Mouse (Mus musculus) midbrain, embryonic 14.5 days (tissue): Measurements from ENCODE around the gene Pex5l. TPM values are rescaled to one million over a fixed set of nuclear protein-coding genes. Genes with fewer than 3 reads are reported as not detected.

ENCODE experiments used
- ATAC-seq: fragments of 200-750 bp; cut with Nextera tagmentation; 2 replicates; pipeline ENCODE4 v1.8.0; 2017; ENCODE audit warnings: moderate number of reproducible peaks, moderate library complexity; ENCODE audit not compliant: low FRiP score, low TSS enrichment
- DNase-seq: peaks from one replicate; pipeline ENCODE4 v3.0.0-alpha.2; 2015
- H3K27ac ChIP-seq: fragments of 300-500 bp; sonication (generic); replicated peaks from 2 replicates; pipeline ENCODE4 v1.5.1; 2014; ENCODE audit warnings: mild to moderate bottlenecking, low read depth, low read length, moderate library complexity
- H3K27me3 ChIP-seq: fragments of 300-500 bp; sonication (generic); 2 replicates; pipeline ENCODE4 v1.6.1; 2014; ENCODE audit warnings: low read length, control low read depth, mixed read lengths; ENCODE audit not compliant: control insufficient read depth, insufficient read depth
- H3K36me3 ChIP-seq: fragments of 300-500 bp; sonication (generic); 2 replicates; pipeline ENCODE4 v1.6.1; 2014; ENCODE audit warnings: low read length, control low read depth; ENCODE audit not compliant: control insufficient read depth, insufficient read depth
- H3K4me1 ChIP-seq: fragments of 300-500 bp; sonication (generic); 2 replicates; pipeline ENCODE4 v1.6.1; 2014; ENCODE audit warnings: mild to moderate bottlenecking, antibody characterized with exemption, low read length, control low read depth; ENCODE audit not compliant: control insufficient read depth, insufficient read depth
- H3K4me2 ChIP-seq: fragments of 300-500 bp; sonication (generic); 2 replicates; pipeline ENCODE4 v1.6.1; 2014; ENCODE audit warnings: mild to moderate bottlenecking, low read length, moderate library complexity
- H3K4me3 ChIP-seq: fragments of 300-500 bp; sonication (generic); replicated peaks from 2 replicates; pipeline ENCODE4 v1.5.1; 2014; ENCODE audit warnings: low read depth, low read length
- H3K9ac ChIP-seq: fragments of 300-500 bp; sonication (generic); replicated peaks from 2 replicates; pipeline ENCODE4 v1.6.1; 2014; ENCODE audit warnings: mild to moderate bottlenecking, low read length, moderate library complexity
- H3K9me3 ChIP-seq: fragments of 300-500 bp; sonication (generic); 2 replicates; pipeline ENCODE4 v1.6.1; 2016; ENCODE audit warnings: low read length, control low read depth, mixed read lengths; ENCODE audit not compliant: control insufficient read depth
- WGBS: fragments of 180-500 bp; shearing (Covaris S2); extraction: QIAGEN DNeasy Blood & Tissue Kit; methylation state at CpG from one replicate; pipeline ENCODE4 v1.1.7; 2014; 5-methylcytosine and 5-hydroxymethylcytosine counted together
- polyA plus RNA-seq: library from polyadenylated mRNA; unstranded; fragments of >200 nt; fragmentation: Nextera tagmentation; extraction: Ambion mirVana; gene quantifications from 2 replicates; pipeline ENCODE4 v1.2.1, GENCODE M21; 2014

Pex5l gene
- polyA plus RNA-seq, 1 experiment from 2014 or later = 2.7 TPM

DNA sequence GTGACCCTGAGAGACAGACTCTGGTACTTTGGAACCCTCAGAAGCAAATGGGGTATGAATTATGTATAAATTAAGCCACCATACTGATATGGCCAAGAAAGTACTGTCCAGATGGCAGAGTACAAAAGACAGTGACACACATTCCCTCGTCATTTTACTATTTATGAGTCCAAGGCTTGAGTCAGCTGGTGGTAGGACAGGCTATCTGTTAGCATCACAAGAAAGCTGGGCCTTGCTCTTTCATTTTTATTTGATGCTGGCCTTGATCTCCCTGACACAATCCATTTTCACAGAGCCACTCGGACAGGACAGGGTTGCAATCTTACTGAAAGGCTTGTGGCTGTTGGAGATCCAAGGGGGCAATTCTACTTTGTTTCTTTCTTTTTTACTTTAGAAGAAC, 67.4 kb downstream of the Pex5l start:
- DNase-seq (no peak), ATAC-seq (no peak)
- H3K9ac ChIP-seq = no peak overlapping the region
- no peak overlapping the region for H3K4me3 ChIP-seq
- 53% methylated on average over 2 of the region's 2 CpGs for WGBS
- no peaks in the 10 kb centered on the region for H3K36me3 ChIP-seq
- no peak overlapping the region for H3K27ac ChIP-seq
- H3K27me3 ChIP-seq = no peaks in the 10 kb centered on the region
- no peak overlapping the region for H3K4me2 ChIP-seq
- H3K4me1 ChIP-seq = no peaks in the 10 kb centered on the region; the same call in 1 of the 2 replicates
- no peaks in the 10 kb centered on the region for H3K9me3 ChIP-seq

DNA sequence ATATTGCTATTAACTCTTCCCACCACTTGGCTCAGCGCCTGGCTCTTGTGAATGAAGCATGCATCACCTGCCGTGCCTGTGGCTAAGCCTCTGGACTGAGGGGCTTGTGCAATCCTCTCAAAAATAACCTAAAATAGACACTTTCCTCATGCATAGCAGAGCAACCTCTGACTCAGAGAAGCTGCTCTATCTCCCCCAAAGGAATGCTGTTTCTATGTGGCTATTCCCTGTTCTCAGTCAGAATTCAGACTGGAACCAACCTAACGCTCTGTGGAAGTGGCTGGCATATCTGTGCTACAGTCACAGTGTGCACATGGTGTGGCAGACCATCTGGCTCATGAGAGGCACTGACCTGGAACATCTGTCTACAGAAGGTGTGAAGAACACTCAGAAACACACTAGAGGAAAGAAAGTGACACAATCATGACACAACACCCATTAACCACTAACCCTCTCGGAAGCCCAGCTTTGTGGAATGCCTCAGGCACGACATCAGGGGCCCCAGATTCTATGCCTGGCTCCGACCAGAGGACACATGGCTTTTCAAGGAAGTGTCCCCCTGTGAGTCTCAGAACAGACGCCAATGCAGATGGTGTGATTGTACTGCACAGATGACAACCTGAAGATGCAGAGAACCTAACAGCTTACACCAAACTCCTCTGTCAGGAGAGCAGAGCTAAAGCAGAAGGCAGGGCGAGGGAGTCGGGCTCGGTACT, 68.6 kb downstream of the Pex5l start:
- Histone ChIP-seq H3K9ac (no peak overlapping the region), H3K4me1 (no peaks in the 10 kb centered on the region; the same call in 1 of the 2 replicates), H3K4me3 (no peak overlapping the region), H3K4me2 (no peak overlapping the region), H3K27ac (no peak overlapping the region), H3K36me3 (no peaks in the 10 kb centered on the region), H3K9me3 (no peaks in the 10 kb centered on the region), H3K27me3 (no peaks in the 10 kb centered on the region)
- ATAC-seq (no peak), DNase-seq (peak; percentile 48)
- 66% methylated on average over 10 of the region's 10 CpGs for WGBS

DNA sequence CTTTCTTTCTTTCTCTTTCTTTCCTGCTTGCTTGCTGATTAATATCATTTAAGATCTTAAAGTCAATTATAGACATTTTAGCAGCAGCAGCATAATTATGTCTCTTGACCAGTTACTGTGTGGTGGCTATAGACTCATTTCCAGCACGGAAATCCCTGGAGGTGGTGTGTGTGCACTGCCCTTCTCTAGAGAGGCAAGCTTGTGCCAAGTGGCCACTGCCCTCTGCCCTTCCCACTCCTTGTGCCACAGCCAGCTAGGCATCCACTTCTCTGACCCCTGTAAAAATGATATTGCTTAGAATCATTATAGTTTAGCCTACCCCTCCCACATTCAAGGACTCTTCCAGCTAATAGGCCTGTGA, 69.2 kb downstream of the Pex5l start:
- DNase-seq = no peak
- WGBS = 89% methylated on average over 1 of the region's 1 CpGs
- Histone ChIP-seq H3K4me3 (no peak overlapping the region), H3K9me3 (no peaks in the 10 kb centered on the region), H3K27me3 (no peaks in the 10 kb centered on the region), H3K27ac (no peak overlapping the region), H3K4me2 (no peak overlapping the region), H3K36me3 (no peaks in the 10 kb centered on the region), H3K9ac (no peak overlapping the region), H3K4me1 (no peaks in the 10 kb centered on the region; the same call in 1 of the 2 replicates)
- ATAC-seq = 0 out of 2 replicates have a peak, but pooled peaks have one; percentile 47

DNA sequence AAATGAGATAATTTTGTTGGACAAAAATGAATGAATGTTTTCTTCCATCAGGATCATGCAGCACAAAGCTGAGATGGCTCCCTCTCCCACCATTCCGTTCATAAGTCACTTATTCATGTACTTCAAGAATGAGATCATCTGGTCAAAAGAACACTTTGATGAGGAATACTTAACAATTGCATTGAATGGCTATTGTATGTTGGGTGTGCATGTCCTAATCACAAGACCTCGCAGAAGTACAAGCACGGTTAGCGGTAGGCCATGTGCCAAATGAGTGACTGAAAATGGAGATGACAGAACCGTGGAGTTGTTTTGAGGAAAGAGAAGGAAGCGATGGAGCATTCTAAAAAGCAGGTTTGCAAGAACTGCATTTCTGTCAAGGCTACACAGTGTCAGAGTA, 72.3 kb downstream of the Pex5l start:
- Histone ChIP-seq H3K36me3 (no peaks in the 10 kb centered on the region), H3K4me1 (peaks cover 5% of the 10 kb centered on the region; the same call in 1 of the 2 replicates), H3K27me3 (no peaks in the 10 kb centered on the region), H3K27ac (no peak overlapping the region), H3K9ac (no peak overlapping the region), H3K4me2 (no peak overlapping the region), H3K9me3 (no peaks in the 10 kb centered on the region), H3K4me3 (no peak overlapping the region)
- no peak for DNase-seq
- 84% methylated on average over 6 of the region's 6 CpGs for WGBS
- no peak for ATAC-seq

DNA sequence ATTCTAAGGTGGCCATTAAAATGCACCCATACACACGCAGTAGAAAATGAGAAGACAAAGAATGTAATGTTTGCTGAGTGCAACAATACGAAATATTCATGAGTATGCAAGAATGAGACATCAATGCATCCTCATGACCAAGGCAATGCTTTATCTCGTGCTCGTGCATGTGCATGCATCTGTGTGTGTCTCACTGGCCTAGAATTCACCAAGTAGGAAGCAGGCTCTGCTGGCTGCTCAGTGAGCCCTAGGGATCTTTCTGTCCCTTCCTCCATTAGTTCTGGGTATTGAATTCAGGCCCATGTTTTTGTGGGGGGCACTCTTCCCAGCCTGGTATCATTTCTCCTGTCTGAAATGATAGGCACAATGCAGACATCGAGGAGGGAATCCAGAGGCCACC, 74.9 kb downstream of the Pex5l start:
- H3K27ac ChIP-seq = no peak overlapping the region

DNA sequence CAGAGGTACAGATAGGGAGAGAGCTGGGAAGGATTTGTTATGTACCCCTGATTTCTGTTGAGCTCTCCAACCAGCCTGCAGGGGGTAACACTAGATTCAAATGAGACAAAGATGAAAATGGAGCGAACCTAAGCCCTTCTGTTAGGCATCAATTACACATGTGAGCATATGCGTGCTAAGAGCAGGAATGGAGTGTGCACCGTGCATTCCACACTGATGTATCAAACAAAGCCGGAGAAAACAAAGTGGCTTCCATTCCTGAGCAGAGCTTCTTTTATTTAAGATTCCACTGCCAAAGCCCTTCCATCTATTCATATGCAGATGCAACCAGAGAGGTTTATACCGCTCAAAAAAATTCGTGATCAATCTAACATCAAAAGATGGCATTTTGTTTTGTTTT, 79.5 kb downstream of the Pex5l start:
- H3K36me3 ChIP-seq = no peaks in the 10 kb centered on the region
- DNase-seq = peak; percentile 49
- peaks cover 14% of the 10 kb centered on the region; the same call in 1 of the 2 replicates for H3K4me1 ChIP-seq
- H3K4me2 ChIP-seq = 0 out of 2 replicates have a peak overlapping the region, but pooled peaks have one; percentile 15
- no peaks in the 10 kb centered on the region for H3K9me3 ChIP-seq
- no peaks in the 10 kb centered on the region for H3K27me3 ChIP-seq
- no peak; the same call in 1 of the 2 replicates for ATAC-seq
- no peak overlapping the region for H3K9ac ChIP-seq
- no peak overlapping the region for H3K27ac ChIP-seq
- no peak overlapping the region for H3K4me3 ChIP-seq
- WGBS = 6% methylated on average over 6 of the region's 6 CpGs

More for the DNA sequence above, 74.9 kb downstream of the Pex5l start:
- Histone ChIP-seq H3K9me3 (no peaks in the 10 kb centered on the region), H3K4me2 (no peak overlapping the region), H3K4me1 (peaks cover 12% of the 10 kb centered on the region; the same call in 1 of the 2 replicates), H3K36me3 (no peaks in the 10 kb centered on the region), H3K4me3 (no peak overlapping the region), H3K27me3 (no peaks in the 10 kb centered on the region), H3K9ac (no peak overlapping the region)
- WGBS = 61% methylated on average over 5 of the region's 5 CpGs
- ATAC-seq = no peak
- DNase-seq = no peak

DNA sequence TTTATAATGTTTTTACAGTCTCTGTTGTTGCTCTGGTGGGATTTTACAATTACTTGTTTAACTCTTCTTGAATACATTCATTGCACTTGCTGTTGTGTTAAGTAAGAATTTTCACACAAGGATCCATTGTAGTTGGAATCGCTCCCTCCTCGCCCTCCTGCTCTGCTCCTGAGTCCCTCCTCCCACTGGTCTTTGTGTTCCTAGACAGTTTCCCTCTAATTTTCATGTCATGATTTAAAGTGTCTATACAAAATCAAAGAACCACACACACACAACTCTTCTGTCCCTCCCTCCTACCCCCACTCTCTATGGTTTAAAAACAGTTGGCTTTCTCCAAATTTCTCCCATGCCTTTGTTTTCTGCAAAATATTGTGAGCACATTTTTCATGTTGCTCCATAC, 81.6 kb downstream of the Pex5l start:
- H3K36me3 ChIP-seq = no peaks in the 10 kb centered on the region
- no peaks in the 10 kb centered on the region for H3K27me3 ChIP-seq
- peaks cover 9% of the 10 kb centered on the region; the same call in 1 of the 2 replicates for H3K4me1 ChIP-seq
- no peak overlapping the region for H3K9ac ChIP-seq
- H3K9me3 ChIP-seq = no peaks in the 10 kb centered on the region
- WGBS = 44% methylated on average over 2 of the region's 2 CpGs
- DNase-seq = no peak
- no peak overlapping the region for H3K4me3 ChIP-seq
- no peak for ATAC-seq
- H3K27ac ChIP-seq = no peak overlapping the region
- no peak overlapping the region for H3K4me2 ChIP-seq

DNA sequence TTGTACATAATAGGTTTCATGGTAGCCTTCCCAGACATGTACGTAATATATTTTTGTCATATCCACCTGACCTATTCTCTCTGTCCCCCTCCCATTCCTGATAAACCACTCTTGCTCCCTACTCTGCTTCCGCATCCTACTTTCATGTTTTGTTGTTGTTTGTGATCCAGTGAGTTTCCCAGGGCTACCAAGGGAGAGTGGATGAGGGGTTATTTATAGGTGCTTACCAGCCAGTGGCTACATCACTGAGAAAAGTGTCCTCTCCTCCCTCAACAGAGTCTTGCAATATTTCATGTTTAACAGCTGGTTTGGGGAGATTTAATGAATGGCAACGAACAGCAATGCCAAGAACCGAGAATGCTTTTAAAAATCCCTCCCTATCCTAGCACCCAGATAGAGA, 82.0 kb downstream of the Pex5l start:
- Histone ChIP-seq H3K4me1 (peaks cover 9% of the 10 kb centered on the region; the same call in 1 of the 2 replicates), H3K27ac (no peak overlapping the region), H3K9ac (no peak overlapping the region), H3K9me3 (no peaks in the 10 kb centered on the region), H3K36me3 (no peaks in the 10 kb centered on the region), H3K4me3 (no peak overlapping the region), H3K27me3 (no peaks in the 10 kb centered on the region), H3K4me2 (no peak overlapping the region)
- DNase-seq = no peak
- no peak for ATAC-seq
- WGBS = 83% methylated on average over 4 of the region's 4 CpGs

DNA sequence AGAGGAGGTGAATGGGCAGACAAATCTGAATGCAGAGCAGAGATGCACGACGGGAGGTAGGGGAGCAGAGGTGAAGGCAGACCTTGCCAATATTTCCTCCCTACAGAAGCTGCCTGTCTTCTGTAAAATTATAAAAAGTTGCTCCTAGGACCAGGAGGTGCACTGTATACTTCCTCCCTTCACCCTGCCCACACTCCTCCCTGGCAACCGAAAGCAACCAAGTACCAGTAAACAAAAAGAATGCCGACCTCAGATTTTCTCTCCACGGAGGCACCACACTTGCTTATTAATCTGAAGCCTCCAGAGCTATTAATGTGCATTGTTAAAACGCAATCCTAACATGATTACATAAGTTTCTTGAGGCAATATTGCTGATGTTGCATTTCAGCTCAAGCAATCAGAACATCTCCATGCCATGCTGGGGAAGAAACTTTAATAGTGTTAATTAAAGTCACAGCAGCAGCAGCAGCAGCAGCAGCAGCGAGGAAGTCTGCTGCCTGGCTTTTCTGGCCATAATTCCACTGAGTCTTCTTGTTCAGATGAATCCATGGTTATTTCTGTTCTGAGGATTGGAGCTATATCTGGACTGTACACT, 82.6 kb downstream of the Pex5l start:
- ATAC-seq = no peak
- 50% methylated on average over 7 of the region's 7 CpGs for WGBS
- no peak for DNase-seq
- Histone ChIP-seq H3K4me1 (peaks cover 9% of the 10 kb centered on the region; the same call in 1 of the 2 replicates), H3K36me3 (no peaks in the 10 kb centered on the region), H3K9me3 (no peaks in the 10 kb centered on the region), H3K9ac (no peak overlapping the region), H3K27me3 (no peaks in the 10 kb centered on the region), H3K27ac (no peak overlapping the region), H3K4me2 (no peak overlapping the region), H3K4me3 (no peak overlapping the region)
